Mouse (Mus musculus) lung, postnatal 0 days (tissue): ENCODE measurements around the gene Nme7. TPM values are rescaled to one million over a fixed set of nuclear protein-coding genes. Genes with fewer than 3 reads are reported as not detected.

Experiments used
- ATAC-seq: fragments of 200-750 bp; cut with Nextera tagmentation; 2 replicates; pipeline ENCODE4 v1.8.0; 2017; ENCODE audit warnings: moderate library complexity
- DNase-seq: peaks from one replicate; pipeline ENCODE4 v3.0.0-alpha.2; 2016; ENCODE audit warnings: low spot score
- H3K27ac ChIP-seq: fragments of 300-500 bp; sonication (generic); 2 replicates; pipeline ENCODE4 v1.5.1; 2014; ENCODE audit warnings: antibody characterized with exemption, mild to moderate bottlenecking, low read length, mixed read lengths
- H3K27me3 ChIP-seq: fragments of 300-500 bp; sonication (generic); replicated peaks from 2 replicates; pipeline ENCODE4 v1.6.1; 2014; ENCODE audit warnings: low read length, mixed read lengths; ENCODE audit not compliant: insufficient read depth
- H3K36me3 ChIP-seq: fragments of 300-500 bp; sonication (generic); 2 replicates; pipeline ENCODE4 v1.6.1; 2014; ENCODE audit warnings: low read length, mixed read lengths; ENCODE audit not compliant: insufficient read depth
- H3K4me1 ChIP-seq: fragments of 300-500 bp; sonication (generic); 2 replicates; pipeline ENCODE4 v1.6.1; 2014; ENCODE audit warnings: antibody characterized with exemption, low read depth, low read length, mixed read lengths; ENCODE audit not compliant: insufficient read depth
- H3K4me2 ChIP-seq: fragments of 300-500 bp; sonication (generic); replicated peaks from 2 replicates; pipeline ENCODE4 v1.6.1; 2014; ENCODE audit warnings: low read depth, mild to moderate bottlenecking, low read length, moderate library complexity, mixed read lengths
- H3K4me3 ChIP-seq: fragments of 300-500 bp; sonication (generic); 2 replicates; pipeline ENCODE4 v1.5.1; 2014; ENCODE audit warnings: low read depth, low read length
- H3K9ac ChIP-seq: fragments of 300-500 bp; sonication (generic); replicated peaks from 2 replicates; pipeline ENCODE4 v1.6.1; 2014; ENCODE audit warnings: low read depth, mild to moderate bottlenecking
- H3K9me3 ChIP-seq: fragments of 300-500 bp; sonication (generic); 2 replicates; pipeline ENCODE4 v1.6.1; 2016; ENCODE audit warnings: low read length, mixed read lengths
- CTCF ChIP-seq: IDR thresholded peaks from 2 replicates; pipeline ENCODE4 v1.5.1; 2016; ENCODE audit warnings: antibody characterized with exemption, mild to moderate bottlenecking
- EP300 ChIP-seq: IDR thresholded peaks from 2 replicates; pipeline ENCODE4 v1.6.1; 2016; ENCODE audit warnings: antibody characterized with exemption, mild to moderate bottlenecking, control low read depth
- WGBS: fragments of 180-500 bp; shearing (Covaris S2); extraction: QIAGEN DNeasy Blood & Tissue Kit; methylation state at CpG from one replicate; pipeline ENCODE4 v1.1.7; 2014; 5-methylcytosine and 5-hydroxymethylcytosine counted together
- polyA plus RNA-seq: library from polyadenylated mRNA; unstranded; fragments of >200 nt; fragmentation: Nextera tagmentation; extraction: Ambion mirVana; gene quantifications from 2 replicates; pipeline ENCODE4 v1.2.1, GENCODE M21; 2015

Gene Nme7
- polyA plus RNA-seq, 1 experiment from 2014 or later = 17.7 TPM

DNA sequence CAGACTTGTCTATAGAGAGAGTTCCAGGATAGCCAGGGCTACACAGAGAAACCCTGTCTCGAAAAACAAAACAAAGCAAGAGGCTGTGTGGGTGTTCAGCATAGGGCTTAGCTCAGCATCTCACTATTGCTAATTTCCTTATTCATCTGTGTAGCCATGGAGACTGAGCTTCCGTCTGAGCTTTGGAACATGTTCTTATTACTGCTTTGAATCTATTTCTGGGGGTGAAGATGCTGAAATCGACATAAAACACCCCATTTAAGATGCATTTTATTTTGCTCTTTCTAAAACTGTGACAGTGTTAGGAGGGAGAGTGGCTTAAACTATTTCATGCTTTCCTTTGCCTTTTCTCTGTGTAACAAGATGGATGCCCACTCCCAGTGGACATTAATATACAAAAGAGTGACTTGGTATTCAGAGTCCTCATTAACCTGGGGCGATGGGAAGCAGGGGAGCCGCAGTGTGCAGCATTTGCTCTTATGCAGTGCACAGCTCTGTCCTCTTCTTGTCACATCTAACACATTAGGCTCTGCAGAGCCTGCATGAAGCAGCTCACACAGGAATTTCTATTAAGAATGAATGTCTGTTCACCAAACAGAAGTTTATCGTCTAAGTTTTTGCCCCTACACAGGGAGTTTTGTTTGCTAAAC, 91.3 kb downstream of the Nme7 start:
- Histone ChIP-seq H3K36me3 (no peaks in the 10 kb centered on the region), H3K27ac (no peak overlapping the region), H3K4me1 (no peaks in the 10 kb centered on the region), H3K9me3 (no peaks in the 10 kb centered on the region), H3K9ac (no peak overlapping the region), H3K4me3 (no peak overlapping the region), H3K4me2 (no peak overlapping the region), H3K27me3 (no peaks in the 10 kb centered on the region)
- DNase-seq (no peak), ATAC-seq (no peak)
- WGBS = 81% methylated on average over 6 of the region's 6 CpGs
- TF ChIP-seq CTCF = no peak
- no peak for TF ChIP-seq EP300

DNA sequence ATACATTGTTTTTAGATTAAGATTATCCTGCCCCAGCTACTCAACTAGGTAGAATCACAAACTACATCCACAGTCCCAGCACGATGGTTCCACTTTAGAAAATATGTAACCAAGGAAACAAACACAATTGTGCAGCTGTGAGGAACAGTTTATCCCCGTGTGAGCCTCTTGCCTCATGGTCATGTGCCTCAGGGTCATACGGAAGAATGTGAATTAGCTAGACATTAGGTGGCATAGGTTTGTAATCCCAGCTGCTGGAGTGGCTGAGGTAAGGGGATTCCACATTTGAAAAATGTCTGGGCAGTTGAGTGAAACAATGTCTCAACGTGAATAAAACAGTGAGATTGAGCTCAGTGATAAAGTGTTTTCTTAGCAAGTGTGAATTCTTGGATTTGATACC, 93.8 kb downstream of the Nme7 start:
- TF ChIP-seq EP300 = no peak
- no peak for TF ChIP-seq CTCF
- Histone ChIP-seq H3K27ac (no peak overlapping the region), H3K9ac (no peak overlapping the region), H3K4me2 (no peak overlapping the region), H3K27me3 (no peaks in the 10 kb centered on the region), H3K36me3 (no peaks in the 10 kb centered on the region), H3K4me1 (no peaks in the 10 kb centered on the region), H3K4me3 (no peak overlapping the region), H3K9me3 (0 out of 2 replicates have a peak, but pooled peaks cover 5% of the 10 kb centered on the region)
- 42% methylated on average over 4 of the region's 4 CpGs for WGBS
- DNase-seq (peak; percentile 31), ATAC-seq (peak; percentile 30)

DNA sequence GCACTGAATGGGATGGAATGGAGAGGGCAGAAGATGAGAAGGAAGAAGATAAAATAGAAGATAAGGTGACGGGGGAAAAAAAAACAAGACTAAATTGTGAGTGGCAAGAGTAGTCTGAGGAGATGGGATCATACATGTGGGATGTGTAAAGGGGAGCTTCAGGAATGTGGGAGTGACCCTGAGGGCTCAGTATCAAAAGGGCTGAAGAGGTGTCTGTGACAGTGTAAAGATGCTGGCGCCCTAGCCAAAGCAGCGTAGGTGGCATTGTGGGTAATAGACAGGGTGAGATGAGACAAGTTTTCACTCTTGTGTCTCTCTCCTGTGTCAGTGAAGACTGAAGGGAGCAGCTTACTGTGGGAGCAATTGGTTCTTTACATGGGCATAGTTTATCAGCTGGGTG, 95.7 kb downstream of the Nme7 start:
- no peaks in the 10 kb centered on the region for H3K36me3 ChIP-seq
- H3K9ac ChIP-seq = no peak overlapping the region
- no peak; the same call in 1 of the 2 replicates for ATAC-seq
- H3K27me3 ChIP-seq = no peaks in the 10 kb centered on the region
- peak; percentile 6 for DNase-seq
- TF ChIP-seq EP300 (no peak), CTCF (no peak)
- 78% methylated on average over 3 of the region's 3 CpGs for whole genome bisulfite sequencing
- H3K4me1 ChIP-seq = no peaks in the 10 kb centered on the region
- 0 out of 2 replicates have a peak, but pooled peaks cover 5% of the 10 kb centered on the region for H3K9me3 ChIP-seq
- H3K27ac ChIP-seq = no peak overlapping the region
- no peak overlapping the region for H3K4me3 ChIP-seq
- H3K4me2 ChIP-seq = no peak overlapping the region

DNA sequence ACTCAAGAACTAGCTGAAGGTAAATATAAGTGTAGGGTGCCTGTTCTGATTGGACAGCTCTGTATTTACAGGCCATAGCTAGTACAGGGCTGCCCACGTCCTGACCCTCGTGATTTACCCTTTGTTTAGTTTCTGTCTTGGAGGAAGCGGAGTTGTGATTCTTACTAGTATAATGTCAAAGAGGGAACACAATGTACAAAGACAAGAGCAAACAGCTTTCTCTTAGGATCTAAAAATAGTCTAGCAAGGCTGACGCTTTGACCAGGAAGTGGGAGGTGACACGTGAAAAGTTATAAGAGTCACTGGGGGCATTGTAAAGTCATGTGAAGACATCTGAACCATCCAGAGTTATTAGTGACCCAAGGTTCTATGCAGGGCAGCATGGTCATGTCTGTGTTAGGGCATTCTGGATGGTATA, 101.5 kb downstream of the Nme7 start:
- peak; percentile 94 for ATAC-seq
- Histone ChIP-seq H3K36me3 (no peaks in the 10 kb centered on the region), H3K9ac (no peak overlapping the region), H3K27ac (peak overlapping the region; percentile 69), H3K4me1 (no peaks in the 10 kb centered on the region), H3K4me3 (no peak overlapping the region), H3K4me2 (no peak overlapping the region), H3K27me3 (no peaks in the 10 kb centered on the region), H3K9me3 (0 out of 2 replicates have a peak, but pooled peaks cover 5% of the 10 kb centered on the region)
- DNase-seq = peak; percentile 92
- 7% methylated on average over 5 of the region's 5 CpGs for WGBS
- TF ChIP-seq EP300 (peak; percentile 99), CTCF (no peak)

DNA sequence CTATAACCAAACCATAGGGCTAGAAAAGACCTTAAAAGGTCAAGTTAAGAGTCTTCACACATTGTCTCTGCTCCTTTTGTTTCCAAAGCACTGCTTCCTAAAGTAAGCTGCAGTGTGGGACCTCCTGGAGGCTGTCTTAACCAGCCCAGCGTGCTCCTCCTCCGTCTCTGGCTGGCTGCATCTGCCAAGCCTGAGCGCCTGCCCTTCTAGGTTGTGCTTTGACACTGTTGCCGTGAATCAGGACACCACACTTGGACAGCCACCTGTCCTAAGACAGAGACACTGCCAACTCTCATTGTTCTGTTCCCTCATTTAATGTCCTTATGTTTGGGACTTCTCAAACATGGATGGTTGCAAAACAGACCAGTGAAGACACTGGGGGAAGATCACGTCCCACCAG, 102.6 kb downstream of the Nme7 start:
- TF ChIP-seq CTCF = no peak
- no peak for TF ChIP-seq EP300
- H3K27ac ChIP-seq = no peak overlapping the region

DNA sequence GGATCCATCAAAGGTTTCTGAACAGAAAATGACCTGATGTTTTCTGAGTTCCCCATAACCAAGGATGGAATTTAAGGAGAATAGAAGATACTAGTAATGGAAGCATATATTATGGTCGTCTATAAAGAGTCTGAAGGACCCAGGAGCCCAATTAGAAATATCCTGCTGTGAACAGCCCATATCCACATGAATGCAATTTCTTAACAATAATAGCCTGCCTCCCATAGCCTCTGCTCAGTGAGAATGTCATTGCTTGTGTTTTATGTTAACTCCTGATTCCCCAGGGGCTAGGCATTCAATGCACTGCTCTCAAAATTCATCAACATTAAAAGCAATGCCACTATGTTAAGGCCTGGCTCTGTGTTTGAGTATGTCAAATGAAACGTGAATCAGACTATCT, 104.7 kb downstream of the Nme7 start:
- DNase-seq (no peak), ATAC-seq (no peak)
- H3K27me3 ChIP-seq = no peaks in the 10 kb centered on the region
- WGBS = 87% methylated on average over 2 of the region's 2 CpGs
- no peak for TF ChIP-seq CTCF
- no peak for TF ChIP-seq EP300
- no peaks in the 10 kb centered on the region for H3K9me3 ChIP-seq
- no peak overlapping the region for H3K27ac ChIP-seq
- H3K4me2 ChIP-seq = no peak overlapping the region
- no peaks in the 10 kb centered on the region for H3K4me1 ChIP-seq
- H3K36me3 ChIP-seq = no peaks in the 10 kb centered on the region
- no peak overlapping the region for H3K9ac ChIP-seq
- H3K4me3 ChIP-seq = no peak overlapping the region

More for the DNA sequence above, 102.6 kb downstream of the Nme7 start:
- Histone ChIP-seq H3K27me3 (no peaks in the 10 kb centered on the region), H3K4me3 (no peak overlapping the region), H3K36me3 (no peaks in the 10 kb centered on the region), H3K4me1 (no peaks in the 10 kb centered on the region), H3K9ac (no peak overlapping the region), H3K4me2 (no peak overlapping the region), H3K9me3 (0 out of 2 replicates have a peak, but pooled peaks cover 5% of the 10 kb centered on the region)
- 80% methylated on average over 5 of the region's 5 CpGs for WGBS
- DNase-seq (no peak), ATAC-seq (no peak)
